In the genomic region with DNA sequence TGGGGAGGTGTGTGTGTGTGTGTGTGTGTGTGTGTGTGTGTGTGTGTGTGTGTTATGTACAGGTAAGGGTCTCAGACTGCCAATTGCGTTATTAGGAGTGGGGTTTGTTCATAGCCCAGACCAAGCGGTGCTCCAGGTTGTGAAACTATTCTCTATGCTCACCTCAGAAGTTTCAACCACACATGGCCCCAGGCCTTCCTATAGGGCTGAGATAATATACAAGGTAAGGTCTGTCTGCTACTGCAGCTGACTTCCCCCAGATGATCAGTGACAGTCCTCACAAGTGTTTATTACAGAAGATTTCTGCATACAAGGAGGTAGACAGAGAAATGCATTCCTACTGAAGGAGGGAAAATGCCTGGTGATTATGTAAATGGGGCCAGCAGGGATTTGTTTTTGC, we compare ENCODE assay signal across 24 mouse cellular contexts. TPM values are rescaled to one million over a fixed set of nuclear protein-coding genes. Genes with fewer than 3 reads are reported as not detected.
A peak's percentile ranks its signal among the peaks of the same experiment; 100 is the strongest.
DNase-seq lines count a peak whose midpoint lies in the region; ATAC-seq and TF ChIP-seq lines count a peak whose summit lies in the region.
"Had no signal": no experiment of that assay in that cellular context is flagged by ENCODE, and none has a peak within 500 bp of the region (broad histone marks: within the 10 kb centered on the region; RNA-seq: fewer than 3 reads in every experiment).

No protein-coding gene starts in this region.

- H3K4me3 ChIP-seq in hindbrain, embryonic 11.5 days (ENCODE audit: low read depth, low read length) = no peak overlapping the region
- H3K4me3 ChIP-seq in hindbrain, postnatal 0 days (ENCODE audit: low read length) = no peak overlapping the region
- no peak overlapping the region for H3K4me3 ChIP-seq in stomach, embryonic 14.5 days (ENCODE audit: low read depth, low read length)
- H3K4me3 ChIP-seq in stomach, postnatal 0 days (ENCODE audit: low read depth, low read length) = no peak overlapping the region
- no peak overlapping the region for H3K4me3 ChIP-seq in stomach, embryonic 16.5 days (replicated peaks; ENCODE audit: low read length)
- H3K4me3 ChIP-seq: lung, embryonic 15.5 days had no signal

- H3K36me3 ChIP-seq in hindbrain, embryonic 11.5 days (ENCODE audit: control insufficient read depth, insufficient read depth, low read length) = no peaks in the 10 kb centered on the region
- H3K36me3 ChIP-seq in hindbrain, postnatal 0 days (ENCODE audit: insufficient read depth, low read length) = no peaks in the 10 kb centered on the region
- no peaks in the 10 kb centered on the region for H3K36me3 ChIP-seq in stomach, embryonic 14.5 days (ENCODE audit: control insufficient read depth, insufficient read depth, low read length)
- H3K36me3 ChIP-seq in stomach, postnatal 0 days (ENCODE audit: control insufficient read depth, insufficient read depth, low read length) = no peaks in the 10 kb centered on the region
- no peaks in the 10 kb centered on the region for H3K36me3 ChIP-seq in stomach, embryonic 16.5 days (ENCODE audit: control insufficient read depth, insufficient read depth, low read length)

- no peak for TF ChIP-seq CTCF in hindbrain, postnatal 0 days (IDR thresholded peaks at IDR 0.05; ENCODE audit: low read depth)
- no peak for TF ChIP-seq CTCF in stomach, postnatal 0 days (IDR thresholded peaks at IDR 0.05; ENCODE audit: low read depth)

- H3K27ac ChIP-seq in hindbrain, embryonic 11.5 days (ENCODE audit: low read depth, low read length) = no peak overlapping the region
- no peak overlapping the region for H3K27ac ChIP-seq in hindbrain, postnatal 0 days
- peak overlapping the region; percentile 21; the same call in 1 of the 2 replicates for H3K27ac ChIP-seq in stomach, embryonic 14.5 days (ENCODE audit: low read length)
- no peak overlapping the region; the same call in 1 of the 2 replicates for H3K27ac ChIP-seq in stomach, postnatal 0 days (replicated peaks)
- peak overlapping the region; percentile 62; the same call in 1 of the 2 replicates for H3K27ac ChIP-seq in stomach, embryonic 16.5 days (ENCODE audit: low read length)
- H3K27ac ChIP-seq: kidney, postnatal 0 days; liver, embryonic 14.5 days; lung, embryonic 15.5 days had no signal

- ATAC-seq in hindbrain, embryonic 11.5 days (ENCODE audit: low FRiP score) = peak; percentile 60
- ATAC-seq in hindbrain, postnatal 0 days = no peak
- ATAC-seq in stomach, embryonic 14.5 days (ENCODE audit: insufficient number of reproducible peaks, insufficient read depth, low FRiP score, low read depth) = no peak
- ATAC-seq in stomach, postnatal 0 days (ENCODE audit: low FRiP score, low TSS enrichment) = no peak
- ATAC-seq in stomach, embryonic 16.5 days (ENCODE audit: insufficient read depth, low FRiP score) = no peak

- H3K9ac ChIP-seq in hindbrain, embryonic 11.5 days (ENCODE audit: low read depth, low read length) = no peak overlapping the region
- H3K9ac ChIP-seq in hindbrain, postnatal 0 days (replicated peaks; ENCODE audit: low read length) = no peak overlapping the region
- H3K9ac ChIP-seq in stomach, embryonic 14.5 days (replicated peaks; ENCODE audit: low read depth, low read length) = no peak overlapping the region
- H3K9ac ChIP-seq in stomach, postnatal 0 days (ENCODE audit: low read length) = no peak overlapping the region
- no peak overlapping the region for H3K9ac ChIP-seq in stomach, embryonic 16.5 days (ENCODE audit: low read length)
- H3K9ac ChIP-seq: liver, embryonic 14.5 days; lung, embryonic 15.5 days had no signal

- intact Hi-C loops in left cerebral cortex, postnatal 10 days (cut with DNase I) = no loop called here
- intact Hi-C loops in gastrocnemius, postnatal 36 days (cut with DNase I) = no loop called here

- no peak overlapping the region for H3K4me2 ChIP-seq in hindbrain, embryonic 11.5 days (replicated peaks; ENCODE audit: low read depth, low read length)
- H3K4me2 ChIP-seq in hindbrain, postnatal 0 days (ENCODE audit: low read depth, low read length) = no peak overlapping the region
- no peak overlapping the region for H3K4me2 ChIP-seq in stomach, embryonic 14.5 days (replicated peaks; ENCODE audit: low read depth, low read length)
- no peak overlapping the region for H3K4me2 ChIP-seq in stomach, postnatal 0 days (replicated peaks; ENCODE audit: low read depth)
- H3K4me2 ChIP-seq in stomach, embryonic 16.5 days (ENCODE audit: low read depth, low read length) = no peak overlapping the region
- H3K4me2 ChIP-seq: lung, embryonic 15.5 days had no signal

- no peaks in the 10 kb centered on the region for H3K27me3 ChIP-seq in hindbrain, embryonic 11.5 days (ENCODE audit: control insufficient read depth, insufficient read depth, low read length)
- H3K27me3 ChIP-seq in hindbrain, postnatal 0 days (ENCODE audit: insufficient read depth, low read length) = no peaks in the 10 kb centered on the region
- H3K27me3 ChIP-seq in stomach, embryonic 14.5 days (ENCODE audit: control insufficient read depth, insufficient read depth, low read length) = no peaks in the 10 kb centered on the region
- no peaks in the 10 kb centered on the region for H3K27me3 ChIP-seq in stomach, postnatal 0 days (ENCODE audit: control insufficient read depth, insufficient read depth, low read length)
- no peaks in the 10 kb centered on the region for H3K27me3 ChIP-seq in stomach, embryonic 16.5 days (ENCODE audit: control insufficient read depth, insufficient read depth, low read length)
- H3K27me3 ChIP-seq: lung, embryonic 15.5 days had no signal

- DNase-seq in hindbrain, embryonic 11.5 days (ENCODE audit: low spot score) = no peak
- DNase-seq in hindbrain, postnatal 0 days (ENCODE audit: low spot score) = no peak
- DNase-seq in stomach, postnatal 0 days (ENCODE audit: low spot score) = no peak
- DNase-seq in mesoderm, embryonic 11.5 days (ENCODE audit: low read depth, low spot score) = peak; percentile 7
- DNase-seq in left cerebral cortex, postnatal 10 days (ENCODE audit: extremely low spot score in 1 of 2, low spot score in 2 of 2) = no peak
- no peak for DNase-seq in gastrocnemius, postnatal 36 days
- DNase-seq: adrenal gland, adult 2 months; cerebellum, adult 8-10 months; gastrocnemius, postnatal 10 days; heart, adult 18-20 months; kidney, adult 18-20 months; right cerebral cortex, postnatal 25 days had no signal

- WGBS in hindbrain, embryonic 11.5 days = 91% methylated on average over 2 of the region's 2 CpGs
- WGBS in hindbrain, postnatal 0 days = 98% methylated on average over 2 of the region's 2 CpGs
- WGBS in stomach, embryonic 14.5 days = 96% methylated on average over 2 of the region's 2 CpGs
- WGBS in stomach, postnatal 0 days = 100% methylated on average over 2 of the region's 2 CpGs
- 88% methylated on average over 2 of the region's 2 CpGs for WGBS in stomach, embryonic 16.5 days

- H3K9me3 ChIP-seq in hindbrain, embryonic 11.5 days (ENCODE audit: control insufficient read depth, low read length) = no peaks in the 10 kb centered on the region
- no peaks in the 10 kb centered on the region for H3K9me3 ChIP-seq in hindbrain, postnatal 0 days (ENCODE audit: low read length)
- no peaks in the 10 kb centered on the region for H3K9me3 ChIP-seq in stomach, embryonic 14.5 days (ENCODE audit: control insufficient read depth, low read depth, low read length)
- H3K9me3 ChIP-seq in stomach, postnatal 0 days (ENCODE audit: control insufficient read depth, low read length) = no peaks in the 10 kb centered on the region
- H3K9me3 ChIP-seq in stomach, embryonic 16.5 days (replicated peaks; ENCODE audit: control insufficient read depth, low read length) = no peaks in the 10 kb centered on the region
- H3K9me3 ChIP-seq: lung, embryonic 15.5 days had no signal

- no peak for TF ChIP-seq EP300 in stomach, postnatal 0 days (optimal IDR thresholded peaks at IDR 0.05)

- H3K4me1 ChIP-seq in hindbrain, embryonic 11.5 days (replicated peaks; ENCODE audit: control insufficient read depth, insufficient read depth, low read length) = no peaks in the 10 kb centered on the region
- no peaks in the 10 kb centered on the region for H3K4me1 ChIP-seq in hindbrain, postnatal 0 days (ENCODE audit: insufficient read depth, low read length)
- no peaks in the 10 kb centered on the region for H3K4me1 ChIP-seq in stomach, embryonic 14.5 days (ENCODE audit: control insufficient read depth, insufficient read depth, low read length)
- H3K4me1 ChIP-seq in stomach, postnatal 0 days (replicated peaks; ENCODE audit: control insufficient read depth, insufficient read depth) = no peaks in the 10 kb centered on the region
- H3K4me1 ChIP-seq in stomach, embryonic 16.5 days (ENCODE audit: control insufficient read depth, insufficient read depth, low read length) = peaks cover 3% of the 10 kb centered on the region; the same call in 1 of the 2 replicates
- H3K4me1 ChIP-seq: lung, embryonic 15.5 days had no signal

RNA-seq across cellular contexts. Expression of a gene that starts 23.2 kb away (rescaled TPM):
- not detected in 2 replicates for polyA plus RNA-seq in hindbrain, embryonic 11.5 days (2014; fragmentation: Nextera tagmentation; extraction: Ambion mirVana)
- total RNA-seq in hindbrain, postnatal 0 days (2014; rRNA removed) = not detected in 2 replicates
- polyA plus RNA-seq in hindbrain, postnatal 0 days (2015; fragmentation: Nextera tagmentation; extraction: Ambion mirVana) = not detected in 2 replicates
- polyA plus RNA-seq in stomach, embryonic 14.5 days (2014; fragmentation: Nextera tagmentation; extraction: Ambion mirVana) = 2.7 TPM in 2 replicates
- polyA plus RNA-seq in stomach, postnatal 0 days (2015; fragmentation: Nextera tagmentation; extraction: Ambion mirVana) = 2.9 and 3.1 TPM in 2 replicates
- polyA plus RNA-seq in stomach, embryonic 16.5 days (2015; fragmentation: Nextera tagmentation; extraction: Ambion mirVana) = 6.8 and 8.3 TPM in 2 replicates
- not detected for total RNA-seq in left cerebral cortex, postnatal 10 days (2021)
- not detected for total RNA-seq in gastrocnemius, postnatal 36 days (2021)
- total RNA-seq: gastrocnemius, postnatal 10 days; heart, adult 18-20 months; hematopoietic stem cell, adult 5-6 weeks; layer of hippocampus, postnatal 14 days; left cerebral cortex, postnatal 14 days had no signal
- polyA plus RNA-seq: adrenal gland, adult 2 months; embryonic facial prominence, embryonic 11.5 days; heart, embryonic 14.5 days; limb, embryonic 14.5 days; lung, embryonic 15.5 days; testis, adult 2 months had no signal

Comparison
In these comparisons a context has a peak if more than half of its experiments do, and no peak if none do; other contexts are left out.
1. H3K27ac ChIP-seq: peak in stomach, embryonic 14.5 days (single experiment) and stomach, embryonic 16.5 days (single experiment); none in hindbrain, embryonic 11.5 days (single experiment), hindbrain, postnatal 0 days (single experiment) and stomach, postnatal 0 days (single experiment).